Mouse (Mus musculus) left cerebral cortex, adult 9 months (tissue): Measurements from ENCODE around the gene Ensa.
A peak's percentile ranks its signal among the peaks of the same experiment; 100 is the strongest.
"Not testable (repeated sequence)": the region's sequence is repeated elsewhere in the genome, so short reads cannot be mapped to it uniquely, and the experiment has no call there.

Source experiments
- DNase-seq, 2 experiments: peaks; one replicate each; pipeline ENCODE4 v3.0.0; 2022; ENCODE audit warnings: low spot score in 2 of 2

The Ensa gene

DNA sequence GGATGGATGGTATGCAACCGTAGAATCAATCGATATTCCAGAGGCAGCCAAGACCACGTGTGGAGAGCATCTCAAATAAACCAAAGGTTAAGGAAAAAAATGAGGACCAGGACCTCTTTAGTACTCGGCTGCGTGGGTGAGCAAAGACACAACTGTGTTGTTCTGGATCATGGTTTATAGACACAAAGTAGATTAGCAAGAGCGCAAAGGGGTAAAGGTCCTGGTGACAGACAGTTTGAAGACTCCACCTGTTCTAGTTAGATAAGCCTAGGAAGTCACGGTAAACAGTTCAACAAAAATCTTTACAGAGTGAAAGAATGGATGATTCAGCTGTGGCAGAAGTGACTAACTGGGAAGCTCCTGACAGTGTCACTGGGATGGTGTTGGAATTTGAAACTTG, 18.3 kb downstream of the Ensa start:
- no peak for DNase-seq

DNA sequence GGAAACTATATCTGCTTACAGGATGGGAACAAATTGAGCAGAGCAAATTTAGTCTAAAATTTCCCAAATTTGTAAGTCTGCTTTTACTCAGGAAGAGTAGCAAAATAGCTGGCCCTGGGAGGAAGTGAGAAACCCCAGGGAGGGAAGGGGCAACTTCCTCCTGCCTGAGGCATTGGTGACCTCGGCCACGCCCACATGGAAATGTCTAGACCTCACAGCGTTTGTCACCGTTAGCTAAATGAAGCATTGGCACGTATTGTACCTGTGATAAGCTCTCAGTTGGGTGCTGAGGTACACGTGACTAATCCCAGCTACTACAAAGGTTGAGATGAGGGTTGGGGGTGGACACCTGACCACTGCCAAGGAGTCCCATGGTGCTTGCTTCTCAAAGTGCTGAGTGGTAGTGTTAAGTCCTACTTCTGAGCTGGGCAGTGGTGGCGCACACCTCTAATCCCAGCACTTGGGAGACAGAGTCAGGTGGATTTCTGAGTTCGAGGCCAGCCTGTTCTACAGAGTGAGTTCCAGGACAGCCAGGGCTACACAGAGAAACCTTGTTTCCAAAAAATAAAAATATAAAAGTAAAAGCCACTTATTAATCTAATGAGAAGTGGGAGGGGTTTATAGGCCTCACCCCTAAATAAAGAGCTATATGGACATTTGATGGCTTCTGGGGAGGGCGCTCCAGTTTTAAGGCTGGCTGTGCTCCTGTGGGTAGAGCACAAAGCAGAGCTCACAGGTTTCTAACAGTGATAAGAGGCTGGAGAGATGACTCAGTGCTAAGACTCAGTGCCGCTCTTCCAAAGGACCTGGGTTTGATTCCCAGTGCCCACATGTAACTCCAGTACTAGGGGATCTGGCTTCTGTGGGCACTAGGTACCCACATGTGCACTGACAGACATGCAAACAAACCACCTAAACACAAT, 20.8 kb downstream of the Ensa start:
- no peak for DNase-seq

DNA sequence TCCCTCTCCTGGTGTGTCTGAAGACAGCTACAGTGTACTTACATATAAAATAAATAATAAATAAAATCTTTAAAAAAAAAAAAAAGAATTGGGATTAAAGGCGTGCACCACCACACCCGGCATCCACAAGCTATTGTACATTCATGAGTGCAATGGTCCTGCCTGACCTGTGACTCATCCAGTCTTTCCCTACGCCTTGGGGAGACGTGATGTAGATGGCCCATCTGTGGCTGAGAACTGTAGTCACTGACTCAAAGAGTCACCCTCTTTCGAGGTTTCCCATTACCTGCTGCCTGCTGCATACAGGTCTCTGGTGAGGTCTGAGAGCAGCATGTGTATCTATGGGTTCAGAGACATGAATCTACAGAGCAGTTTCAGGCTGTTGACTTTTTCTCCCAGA, 23.2 kb downstream of the Ensa start:
- no peak for DNase-seq

DNA sequence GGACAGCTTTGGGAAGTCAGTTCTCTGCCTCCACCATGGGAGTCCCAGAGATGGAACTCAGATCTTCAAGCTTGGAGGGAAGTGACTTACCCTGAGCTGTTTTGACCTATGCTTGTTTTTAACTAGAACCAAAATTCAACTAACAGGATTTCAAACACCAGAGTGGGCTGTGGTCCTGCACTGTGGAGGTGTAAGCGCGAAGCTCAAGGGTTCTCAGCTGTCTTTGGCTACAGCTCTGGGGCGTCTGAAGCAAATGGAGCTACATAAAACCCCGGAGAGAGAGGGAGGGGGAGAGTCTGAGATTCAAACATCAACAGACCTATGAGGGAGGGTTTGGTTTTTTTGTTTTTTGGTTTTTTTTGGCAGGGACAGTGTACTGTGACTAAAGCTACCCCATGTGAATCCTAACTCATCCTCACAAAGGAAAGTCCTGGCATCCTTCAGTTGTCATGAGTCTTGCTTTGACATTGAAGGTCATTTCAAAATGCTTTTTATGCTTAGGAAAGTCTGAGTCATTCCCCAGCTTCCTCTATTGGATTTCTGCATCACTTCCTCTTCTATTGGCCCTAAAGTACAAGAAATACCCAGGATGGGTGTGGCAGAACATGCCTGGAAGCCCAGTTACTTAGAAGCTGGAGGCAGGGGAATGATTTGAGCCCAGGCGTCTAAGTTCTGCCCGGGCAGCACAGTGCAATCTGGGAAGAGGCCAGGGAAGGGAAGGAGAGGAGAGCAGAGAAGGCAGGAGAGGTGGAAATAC, 25.7 kb downstream of the Ensa start:
- DNase-seq: no peak

DNA sequence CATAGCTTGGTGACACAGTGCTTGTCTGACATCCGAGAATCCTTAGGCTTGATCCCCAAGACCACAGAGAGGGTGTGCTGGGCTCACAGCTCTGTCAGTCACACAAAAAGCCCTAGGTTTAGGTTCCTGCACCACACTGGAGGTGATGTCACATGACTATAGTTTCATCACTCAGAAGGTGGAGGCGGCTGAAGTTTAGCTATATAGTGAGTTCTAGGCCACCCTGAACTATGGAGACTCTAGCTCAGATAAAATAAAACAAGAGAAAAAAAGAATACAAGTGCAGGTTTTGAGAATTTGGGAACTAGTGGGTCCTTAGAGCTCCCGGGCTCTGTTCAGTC, 26.2 kb downstream of the Ensa start:
- DNase-seq: no peak

DNA sequence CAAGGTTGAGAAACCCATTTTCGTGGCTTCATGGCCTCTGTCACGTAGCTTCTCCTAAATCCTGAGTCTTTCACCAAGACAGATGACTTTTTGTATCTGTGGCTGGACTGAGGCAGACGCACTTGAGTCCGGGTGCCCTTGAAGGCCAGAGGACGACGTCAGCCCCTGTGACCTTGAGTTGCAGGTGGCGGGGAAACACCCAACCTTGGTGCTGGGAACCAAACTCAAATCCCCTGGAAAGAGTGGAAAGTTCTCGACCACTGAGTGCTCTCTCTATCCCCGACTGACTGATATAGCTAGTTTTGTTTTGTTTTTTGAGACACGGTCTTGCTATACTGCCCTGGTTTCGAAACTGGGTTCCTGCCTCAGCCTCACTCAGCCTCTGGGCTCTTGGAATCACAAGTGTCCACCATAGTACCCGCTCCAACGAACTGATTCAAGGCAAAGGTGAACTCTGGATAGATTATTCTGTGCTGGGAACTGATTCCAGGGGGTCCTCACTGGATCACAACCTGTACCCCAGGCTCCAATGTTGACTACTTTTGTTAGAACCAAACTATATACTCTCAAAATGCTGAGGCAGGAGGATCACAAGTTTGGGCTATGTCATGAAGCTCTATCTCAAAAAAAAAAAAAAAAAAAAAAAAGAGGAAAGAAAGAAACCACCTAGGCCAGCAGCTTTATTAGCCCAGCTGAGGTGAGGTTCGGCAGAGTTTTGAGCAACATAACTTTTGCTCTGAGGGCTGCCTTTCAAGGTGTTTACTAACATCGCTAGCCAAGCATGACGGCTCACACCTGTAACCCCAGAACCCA, 26.8 kb downstream of the Ensa start:
- no peak for DNase-seq

DNA sequence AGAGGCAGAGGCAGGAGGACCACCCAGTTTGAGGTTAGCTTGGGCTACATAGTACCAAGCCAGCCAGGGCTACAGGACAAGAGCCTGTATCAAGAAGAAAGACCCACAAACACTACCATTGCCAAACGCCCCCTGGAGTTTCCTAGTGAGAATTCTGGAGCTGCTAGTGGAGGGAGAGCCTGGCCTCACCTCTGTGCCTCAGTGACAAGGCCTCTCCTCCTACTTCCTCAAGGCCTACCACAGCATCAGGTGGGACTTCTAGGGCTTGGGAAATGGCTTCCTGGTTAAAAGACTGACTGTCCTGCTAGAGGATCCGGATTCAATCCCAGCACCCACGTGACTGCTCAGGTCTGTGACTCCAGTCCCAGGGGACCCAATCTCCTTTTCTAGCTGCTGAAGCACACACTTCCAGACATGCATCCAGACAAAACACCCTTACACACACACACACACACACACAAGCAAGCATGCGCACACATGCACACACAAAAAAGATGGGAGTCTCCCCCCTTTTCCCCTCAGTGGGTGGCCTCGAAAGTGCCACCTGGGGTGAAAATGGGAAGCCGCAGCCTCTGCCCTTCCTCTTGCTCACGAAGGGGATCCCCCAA, 27.5 kb downstream of the Ensa start:
- DNase-seq: no peak

DNA sequence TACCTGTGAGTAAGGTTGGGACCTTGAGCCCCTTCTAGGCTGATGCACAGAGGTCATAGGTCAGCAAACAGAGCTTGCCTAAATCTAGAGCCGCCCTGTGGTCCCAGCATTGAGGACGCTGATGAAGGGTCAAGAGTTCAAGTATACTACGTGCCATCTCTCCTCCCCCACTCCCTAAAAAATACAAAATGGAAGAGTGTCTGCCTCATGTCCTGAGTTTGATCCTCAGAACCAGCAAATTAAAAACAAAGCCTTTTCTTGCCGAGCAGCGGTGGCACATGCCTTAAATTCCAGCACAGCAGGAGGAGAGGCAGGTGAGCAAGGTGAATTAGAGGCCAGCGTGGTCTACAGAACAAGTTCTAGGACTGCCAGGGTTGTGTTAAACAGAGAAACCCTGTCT, 28.1 kb downstream of the Ensa start:
- DNase-seq: no peak

DNA sequence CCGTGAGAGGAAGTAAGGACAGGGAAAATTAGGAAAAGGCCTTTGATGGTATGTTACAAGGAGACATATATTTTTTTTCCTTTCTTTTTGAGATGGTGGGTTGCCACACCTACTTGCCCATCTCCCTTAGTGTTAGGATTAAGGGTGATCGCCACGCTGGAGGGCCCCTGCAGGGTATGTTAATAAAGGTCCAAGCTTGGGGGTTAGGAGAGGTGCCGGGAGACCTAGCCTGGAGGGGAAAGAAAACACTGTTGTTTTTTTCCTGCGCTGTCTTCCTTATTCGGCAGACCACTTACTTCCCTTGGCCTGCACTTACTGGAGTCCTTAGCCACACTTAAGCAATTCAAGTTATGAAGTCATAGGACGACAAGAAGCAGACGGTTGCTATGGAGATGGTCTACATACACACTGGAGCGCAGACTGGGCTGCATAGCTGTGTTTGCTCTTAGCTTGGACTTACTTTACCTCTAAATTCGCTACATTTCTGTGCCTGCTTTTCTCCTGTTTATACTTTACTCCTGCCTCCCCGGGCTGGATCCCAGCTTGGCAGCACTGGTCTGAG, 28.8 kb downstream of the Ensa start:
- no peak for DNase-seq

DNA sequence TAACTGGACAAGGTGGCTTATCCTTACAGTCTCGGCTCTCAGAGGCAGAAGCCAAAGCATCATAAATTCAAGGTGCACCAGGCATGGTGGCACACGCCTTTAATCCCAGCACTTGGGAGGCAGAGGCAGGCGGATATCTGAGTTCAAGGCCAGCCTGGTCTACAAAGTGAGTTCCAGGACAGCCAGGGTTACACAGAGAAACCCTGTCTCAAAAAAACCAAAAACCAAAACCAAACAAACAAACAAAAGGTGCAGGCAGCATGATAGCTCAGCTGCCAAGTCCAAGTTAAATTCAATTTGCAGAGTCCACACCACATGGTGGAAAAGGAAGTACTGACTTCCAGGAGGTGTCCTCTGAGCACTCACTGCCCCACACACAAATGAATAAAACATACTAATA, 29.6 kb downstream of the Ensa start:
- DNase-seq: not testable (repeated sequence)

DNA sequence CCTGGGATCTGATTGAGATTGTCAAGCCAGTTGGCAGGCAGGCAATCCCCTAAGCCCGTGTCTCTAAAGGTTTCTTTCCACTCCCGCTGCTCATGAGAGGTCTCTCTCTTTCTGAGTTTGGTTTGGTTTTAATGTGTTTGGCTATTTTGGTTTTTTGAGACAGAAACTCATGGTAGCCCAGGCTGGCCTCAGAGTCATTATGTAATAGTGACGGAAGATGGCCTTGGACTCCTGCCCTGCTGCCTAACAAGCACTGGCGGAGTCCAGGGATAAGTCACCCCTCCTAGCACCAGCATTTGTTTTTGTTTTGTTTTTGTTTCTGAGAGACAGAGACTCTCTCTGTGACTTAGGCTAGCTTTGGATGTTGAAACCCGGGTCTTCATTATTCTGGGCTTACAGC, 30.6 kb downstream of the Ensa start:
- no peak for DNase-seq

DNA sequence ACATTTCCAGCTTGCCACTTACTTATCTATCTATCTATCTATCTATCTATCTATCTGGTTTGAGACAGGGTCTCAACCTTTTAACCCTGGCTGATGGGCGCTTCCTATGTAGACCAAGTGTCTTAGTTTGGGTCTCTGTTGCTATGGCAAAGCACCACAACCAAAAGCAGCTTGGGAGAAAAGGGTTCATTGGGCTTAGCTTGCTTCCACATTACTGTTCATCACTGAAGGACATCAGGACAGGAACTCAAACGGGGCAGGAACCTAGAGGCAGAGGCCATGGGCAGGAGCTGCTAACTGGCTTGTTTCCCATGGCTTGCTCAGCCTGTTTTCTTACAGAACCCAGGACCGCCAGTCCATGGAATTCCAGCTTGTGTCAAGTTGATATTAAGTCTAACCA, 32.3 kb downstream of the Ensa start:
- DNase-seq: no peak

DNA sequence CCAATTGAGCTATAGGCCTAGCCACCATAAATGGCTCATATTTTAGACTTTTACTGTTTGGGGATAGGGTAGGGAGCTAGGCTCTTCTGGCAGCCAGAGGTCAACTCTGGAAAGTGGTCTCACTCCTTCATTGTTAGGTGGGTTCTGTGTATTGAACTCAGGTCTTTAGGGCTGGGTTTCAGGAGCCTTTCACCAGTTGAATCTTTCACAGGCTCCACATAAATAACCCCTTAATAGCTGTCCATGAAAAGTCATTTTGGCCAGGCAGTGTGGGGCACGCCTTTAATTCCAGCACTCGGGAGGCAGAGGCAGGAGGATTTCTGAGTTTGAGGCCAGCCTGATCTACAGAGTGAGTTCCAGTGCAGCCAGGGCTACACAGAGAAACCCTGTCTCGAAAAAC, 32.9 kb downstream of the Ensa start:
- DNase-seq: no peak

DNA sequence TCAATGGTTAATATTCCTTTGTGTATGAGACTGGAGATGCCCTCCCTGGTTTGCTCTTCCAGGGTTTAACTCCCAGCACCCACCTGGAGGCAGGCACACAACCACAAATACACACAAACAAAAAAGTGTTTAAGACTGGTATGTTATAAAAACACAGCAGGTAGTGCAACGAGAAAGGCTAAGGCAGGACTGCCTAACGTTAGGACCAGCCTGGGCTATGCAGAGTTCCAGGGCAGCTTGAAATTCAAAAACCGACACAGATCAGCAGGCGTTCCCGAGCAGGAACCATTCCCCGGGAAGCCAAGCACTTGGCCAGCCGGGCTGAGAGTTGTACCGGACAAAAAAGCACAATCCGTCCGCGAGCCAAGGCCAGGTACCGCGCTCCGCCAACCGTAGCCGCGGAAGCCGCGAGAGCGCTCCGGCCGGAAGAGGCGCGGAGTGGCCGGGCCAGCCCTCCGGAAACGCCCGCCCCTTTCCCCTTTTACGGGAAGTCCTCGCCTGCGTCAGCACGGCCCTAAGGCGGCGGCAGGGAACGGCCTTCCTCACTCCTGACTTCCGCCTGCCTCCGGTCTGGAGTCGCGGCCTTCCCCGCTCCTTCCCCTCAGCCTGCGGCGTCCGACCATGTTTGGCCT, 33.6 kb downstream of the Ensa start, which contains the start of gene Mcl1:
TSS of gene Mcl1 (plus strand) at position 553 of the 632 bp plus-strand sequence.
- DNase-seq: peak; percentile 77 to 91

DNA sequence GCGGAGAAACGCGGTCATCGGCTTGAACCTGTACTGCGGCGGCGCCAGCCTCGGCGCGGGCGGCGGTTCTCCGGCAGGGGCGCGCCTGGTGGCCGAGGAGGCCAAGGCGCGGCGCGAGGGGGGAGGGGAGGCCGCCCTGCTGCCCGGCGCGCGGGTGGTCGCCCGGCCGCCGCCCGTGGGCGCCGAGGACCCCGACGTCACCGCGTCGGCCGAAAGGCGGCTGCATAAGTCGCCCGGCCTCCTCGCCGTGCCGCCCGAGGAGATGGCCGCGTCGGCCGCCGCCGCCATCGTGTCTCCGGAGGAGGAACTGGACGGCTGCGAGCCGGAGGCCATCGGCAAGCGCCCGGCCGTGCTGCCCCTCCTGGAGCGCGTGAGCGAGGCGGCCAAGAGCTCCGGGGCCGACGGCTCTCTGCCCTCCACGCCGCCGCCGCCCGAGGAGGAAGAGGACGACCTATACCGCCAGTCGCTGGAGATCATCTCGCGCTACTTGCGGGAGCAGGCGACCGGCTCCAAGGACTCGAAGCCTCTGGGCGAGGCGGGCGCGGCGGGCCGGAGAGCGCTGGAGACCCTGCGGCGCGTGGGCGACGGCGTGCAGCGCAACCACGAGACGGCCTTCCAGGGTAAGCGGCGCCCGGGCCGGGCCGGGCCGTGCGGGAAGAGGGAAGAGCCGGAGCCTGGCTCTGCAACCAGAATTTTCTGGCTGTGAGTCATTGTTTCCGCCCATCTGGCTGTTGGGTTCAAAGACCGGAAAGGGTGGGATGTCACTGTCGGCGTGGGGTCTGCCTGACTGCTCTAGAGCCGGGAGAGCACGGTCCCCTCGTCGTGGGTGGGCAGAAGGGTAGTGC, 34.3 kb downstream of the Ensa start:
- DNase-seq: peak in 1 of 2 experiments; percentile 64

DNA sequence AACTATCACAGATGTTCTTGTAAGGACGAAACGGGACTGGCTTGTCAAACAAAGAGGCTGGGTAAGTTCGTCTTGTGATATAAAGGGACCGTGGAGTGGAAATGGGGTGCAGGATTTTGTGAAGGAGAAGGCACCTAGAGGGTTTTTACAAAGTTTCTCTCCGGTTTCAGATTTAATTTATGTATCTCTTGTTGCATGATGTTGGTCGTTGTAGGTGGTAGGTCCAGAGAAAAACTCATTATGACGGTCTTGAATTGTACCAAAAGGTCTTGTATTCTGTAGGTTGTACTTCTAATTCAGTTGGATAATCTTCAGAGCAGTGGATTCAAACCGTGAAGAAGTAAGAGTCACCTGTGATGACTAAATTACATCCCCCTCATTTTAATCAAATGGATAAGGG, 35.2 kb downstream of the Ensa start:
- DNase-seq: no peak

DNA sequence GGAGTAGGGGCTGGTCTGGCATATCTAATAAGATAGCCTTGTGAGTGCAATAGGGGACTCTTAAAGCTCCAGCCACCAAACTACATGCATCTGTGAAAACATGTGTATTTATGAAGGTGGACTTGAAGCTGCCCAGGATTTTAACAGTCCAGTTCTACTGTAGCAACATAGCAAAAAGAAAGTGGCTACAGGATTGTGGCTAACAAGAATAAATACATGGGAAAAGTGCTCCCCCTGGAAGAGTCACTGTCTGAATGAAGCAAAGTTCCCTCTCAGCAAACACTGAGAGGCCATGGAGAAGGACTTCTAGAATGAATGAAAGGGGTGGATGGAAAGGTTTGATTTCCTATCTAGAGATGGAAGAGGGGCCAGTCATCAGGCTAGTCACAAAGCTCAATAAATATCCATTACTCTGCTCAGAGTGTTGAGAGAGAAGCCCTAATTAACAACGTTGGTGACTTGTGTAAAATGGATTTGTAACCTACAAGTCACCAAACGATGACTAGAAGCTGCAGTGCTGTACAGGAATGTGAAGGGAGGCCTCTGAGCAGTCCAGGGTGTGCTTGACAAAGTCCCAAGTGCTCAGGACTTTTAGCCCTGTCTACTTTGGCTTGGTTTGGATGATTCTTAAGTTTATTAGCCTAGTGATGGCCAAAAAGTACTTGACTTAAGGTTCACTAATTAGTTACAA, 36.1 kb downstream of the Ensa start:
- DNase-seq: no peak

DNA sequence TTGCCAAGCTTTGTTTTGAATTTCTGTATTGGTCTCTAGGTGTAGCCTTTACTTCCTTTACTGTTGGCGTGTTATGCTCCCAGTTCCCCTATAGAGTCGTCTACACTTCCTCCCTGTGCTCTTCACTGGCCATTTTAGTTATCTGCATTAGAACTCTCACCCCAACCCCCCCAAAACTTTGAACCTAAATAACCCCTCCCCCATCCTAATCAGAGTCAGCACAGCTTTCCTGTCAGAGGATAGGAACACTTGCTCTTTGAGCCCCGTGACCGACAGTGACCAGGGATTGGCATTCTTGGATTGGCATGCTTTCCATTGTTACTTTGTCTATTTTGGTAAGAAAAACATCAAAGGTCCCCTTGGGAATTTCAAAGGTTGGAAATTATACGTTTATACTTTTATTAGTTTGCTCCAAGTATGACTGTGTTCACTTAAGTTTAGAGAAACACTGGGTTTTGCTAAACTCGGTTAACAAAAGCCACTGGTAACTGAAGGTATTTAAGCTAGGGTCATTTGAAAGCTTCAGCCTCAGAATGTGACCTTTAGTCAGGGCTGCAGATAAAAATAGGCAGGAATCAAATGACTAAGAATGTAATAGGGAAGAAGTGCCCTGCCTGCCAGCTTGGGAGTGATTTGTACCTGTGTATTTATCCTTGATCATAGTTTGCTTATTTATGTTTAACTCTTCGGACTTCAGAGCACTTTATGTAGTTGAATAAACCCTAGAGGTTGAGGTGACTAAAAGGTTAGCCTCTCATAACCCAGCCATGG, 37.3 kb downstream of the Ensa start:
- no peak for DNase-seq
